Mouse (Mus musculus) liver, embryonic 14.5 days (tissue): Measurements from ENCODE around the gene Eng. TPM values are rescaled to one million over a fixed set of nuclear protein-coding genes. Genes with fewer than 3 reads are reported as not detected.
A peak's percentile ranks its signal among the peaks of the same experiment; 100 is the strongest.

Source experiments
- ATAC-seq: fragments of 200-750 bp; cut with Nextera tagmentation; 2 replicates; pipeline ENCODE4 v1.8.0; 2017; ENCODE audit warnings: moderate number of reproducible peaks, mild to moderate bottlenecking, moderate library complexity; ENCODE audit not compliant: insufficient read depth
- DNase-seq, 3 experiments: peaks; one replicate each; pipeline ENCODE4 v3.0.0-alpha.2; 2012 to 2013; ENCODE audit warnings: low read depth in 3 of 3, low spot score in 3 of 3
- H3K27ac ChIP-seq: fragments of 300-500 bp; sonication (generic); 2 replicates; pipeline ENCODE4 v1.5.1; 2014; ENCODE audit warnings: moderate library complexity, mild to moderate bottlenecking, control low read depth, inconsistent platforms
- H3K27me3 ChIP-seq: fragments of 300-500 bp; sonication (generic); 2 replicates; pipeline ENCODE4 v1.6.1; 2014; ENCODE audit warnings: mild to moderate bottlenecking, low read length, moderate library complexity; ENCODE audit not compliant: control insufficient read depth, insufficient read depth
- H3K36me3 ChIP-seq: fragments of 300-500 bp; sonication (generic); replicated peaks from 2 replicates; pipeline ENCODE4 v1.6.1; 2014; ENCODE audit warnings: low read depth; ENCODE audit not compliant: control insufficient read depth, insufficient read depth
- H3K4me1 ChIP-seq, 2 experiments: fragments of 200-500 bp in 1 of 2; fragments of 300-500 bp in 1 of 2; sonication (generic) in 1 of 2; replicated peaks; 2 replicates each; pipeline ENCODE4 v1.6.1; 2012 to 2014; ENCODE audit warnings: antibody characterized with exemption in 1 of 2, inconsistent platforms in 1 of 2, low read length in 1 of 2; ENCODE audit not compliant: control insufficient read depth in 2 of 2, insufficient read depth in 2 of 2
- H3K4me2 ChIP-seq: fragments of 300-500 bp; sonication (generic); 2 replicates; pipeline ENCODE4 v1.6.1; 2014; ENCODE audit warnings: low read depth, mild to moderate bottlenecking, control low read depth, moderate library complexity
- H3K4me3 ChIP-seq, 2 experiments: fragments of 200-500 bp in 1 of 2; fragments of 300-500 bp in 1 of 2; sonication (generic) in 1 of 2; 2 replicates each; pipeline ENCODE4 v1.5.1; 2012 to 2014; ENCODE audit warnings: low read depth in 2 of 2, low read length in 2 of 2, mild to moderate bottlenecking in 2 of 2, control low read depth in 1 of 2, inconsistent platforms in 1 of 2, moderate library complexity in 1 of 2; ENCODE audit not compliant: insufficient read depth in 1 of 2
- H3K9ac ChIP-seq: fragments of 300-500 bp; sonication (generic); replicated peaks from 2 replicates; pipeline ENCODE4 v1.6.1; 2014; ENCODE audit warnings: mild to moderate bottlenecking, control low read depth, moderate library complexity
- H3K9me3 ChIP-seq: fragments of 300-500 bp; sonication (generic); 2 replicates; pipeline ENCODE4 v1.6.1; 2016; ENCODE audit warnings: low read length, mixed read lengths; ENCODE audit not compliant: control insufficient read depth
- CTCF ChIP-seq: IDR thresholded peaks from 2 replicates; pipeline ENCODE4 v1.5.1; 2016; ENCODE audit warnings: antibody characterized with exemption, low read depth, control low read depth
- EP300 ChIP-seq: IDR thresholded peaks from 2 replicates; pipeline ENCODE4 v1.6.1; 2016; ENCODE audit warnings: antibody characterized with exemption, low read depth
- WGBS: fragments of 180-500 bp; shearing (Covaris S2); extraction: QIAGEN DNeasy Blood & Tissue Kit; methylation state at CpG from one replicate; pipeline ENCODE4 v1.1.7; 2014; ENCODE audit not compliant: insufficient replicate concordance; 5-methylcytosine and 5-hydroxymethylcytosine counted together
- polyA plus RNA-seq, 2 experiments: library from polyadenylated mRNA; depleted of rRNA in 1 of 2; stranded (reverse) in 1 of 2; unstranded in 1 of 2; fragments of >200 nt; fragmentation: Nextera tagmentation in 1 of 2; extraction: Ambion mirVana in 1 of 2; gene quantifications; 2 replicates each; pipeline versions ENCODE4 v1.2.1 to v1.2.3; 2012 to 2014

The Eng gene
- polyA plus RNA-seq, 2 experiments: 13.9 to 15.4 TPM

DNA sequence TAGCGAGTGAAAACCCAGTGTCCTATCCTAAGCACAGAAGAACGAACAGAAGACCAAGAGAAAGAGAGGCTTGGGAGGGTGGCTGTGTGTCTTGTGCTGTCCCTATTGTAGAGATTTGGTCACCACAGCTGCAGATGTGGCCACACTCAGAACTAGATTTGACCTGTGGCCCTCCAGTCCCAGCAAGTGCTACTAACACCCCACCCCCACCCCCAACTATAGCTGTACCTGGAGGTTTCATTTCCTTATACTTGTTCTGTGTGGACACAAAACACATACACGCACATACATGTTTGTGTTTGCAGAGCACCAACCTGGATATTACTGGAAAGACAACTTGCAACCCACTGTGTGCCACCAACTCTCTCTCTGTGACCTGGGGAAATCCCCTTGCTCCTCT is 73.7 kb downstream of the Eng start:
- Histone ChIP-seq H3K4me3 (no peak overlapping the region), H3K27me3 (no peaks in the 10 kb centered on the region), H3K4me1 (peaks cover 0 to 9% of the 10 kb centered on the region in 2 experiments; a peak in 3 of 4 replicates), H3K9ac (no peak overlapping the region), H3K4me2 (no peak overlapping the region), H3K9me3 (no peaks in the 10 kb centered on the region), H3K36me3 (no peaks in the 10 kb centered on the region), H3K27ac (no peak overlapping the region)
- WGBS: 60% methylated on average over 3 of the region's 3 CpGs
- no peak for ATAC-seq
- TF ChIP-seq EP300 (no peak), CTCF (no peak)
- DNase-seq: no peak

DNA sequence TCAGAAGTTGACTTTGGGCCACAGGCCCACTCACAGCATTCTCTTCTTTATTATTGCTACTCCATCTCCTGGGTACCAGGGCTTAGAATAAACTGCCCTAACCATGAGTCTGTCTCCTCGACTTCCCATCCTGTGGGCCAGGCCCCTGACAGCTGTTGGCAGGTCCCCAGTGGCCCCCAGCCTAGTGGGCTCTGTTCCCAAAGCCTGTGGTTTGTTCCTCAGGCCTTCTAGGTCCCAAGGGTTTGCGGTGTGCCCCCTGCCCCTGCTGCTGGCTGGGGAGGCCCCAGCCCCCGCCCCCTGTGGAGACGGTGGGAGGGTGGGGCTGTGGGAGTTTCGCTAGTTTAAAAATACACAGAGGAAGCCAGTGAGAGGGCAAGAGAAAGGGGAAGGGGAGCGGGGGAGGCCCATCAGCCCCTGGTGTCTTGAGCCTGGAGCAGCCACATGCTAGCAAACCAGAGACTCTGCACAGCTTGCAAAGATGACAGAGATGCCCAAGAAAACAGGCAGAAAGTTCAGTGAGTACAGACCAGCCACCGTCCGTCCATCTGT is 74.4 kb downstream of the Eng start, which contains the start of gene Sh2d3c:
Gene Sh2d3c, plus strand, starts transcription at position 375 of the 549 bp plus-strand sequence.
- ATAC-seq (no peak), DNase-seq (no peak)

DNA sequence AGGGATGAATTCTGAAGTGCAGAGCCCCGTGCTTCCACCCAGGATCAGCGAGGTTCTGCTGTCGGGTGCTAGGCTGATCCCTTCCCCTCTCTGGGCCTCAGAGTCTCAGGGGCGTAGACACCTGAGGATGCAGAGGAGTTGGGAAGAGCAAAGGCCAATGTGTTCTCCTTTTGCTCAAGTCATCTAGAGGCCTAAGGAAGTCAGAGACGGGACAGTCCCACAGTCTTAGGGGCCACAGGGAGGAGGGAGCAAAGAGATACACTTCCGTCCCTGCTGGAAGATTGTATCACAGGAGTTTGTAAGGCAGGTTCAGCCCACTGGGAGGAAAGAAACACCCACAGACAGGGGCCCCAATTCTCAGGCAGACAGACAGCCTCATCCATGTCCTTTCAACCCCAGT is 75.7 kb downstream of the Eng start:
- Histone ChIP-seq H3K27ac (no peak overlapping the region), H3K4me1 (peaks cover 0 to 8% of the 10 kb centered on the region in 2 experiments; a peak in 3 of 4 replicates), H3K9me3 (no peaks in the 10 kb centered on the region), H3K9ac (no peak overlapping the region), H3K4me3 (peak overlapping the region; percentile 1 to 36), H3K36me3 (no peaks in the 10 kb centered on the region), H3K4me2 (peak overlapping the region; percentile 31), H3K27me3 (no peaks in the 10 kb centered on the region)
- no peak for TF ChIP-seq EP300
- TF ChIP-seq CTCF: no peak
- no peak for DNase-seq
- 14% methylated on average over 6 of the region's 6 CpGs for WGBS
- ATAC-seq: no peak

More for the DNA sequence above, 74.4 kb downstream of the Eng start, which contains the start of gene Sh2d3c:
- Histone ChIP-seq H3K27me3 (no peaks in the 10 kb centered on the region), H3K4me1 (peaks cover 0 to 6% of the 10 kb centered on the region in 2 experiments; a peak in 3 of 4 replicates), H3K4me2 (peak within 1 kb of the TSS; percentile 31), H3K4me3 (peak within 1 kb of the TSS; percentile 1 to 36), H3K9me3 (no peaks in the 10 kb centered on the region), H3K27ac (no peak within 1 kb of the TSS), H3K36me3 (no peaks in the 10 kb centered on the region), H3K9ac (no peak within 1 kb of the TSS)
- no peak for TF ChIP-seq EP300
- TF ChIP-seq CTCF: no peak
- WGBS: 20% methylated on average over 8 of the region's 8 CpGs

DNA sequence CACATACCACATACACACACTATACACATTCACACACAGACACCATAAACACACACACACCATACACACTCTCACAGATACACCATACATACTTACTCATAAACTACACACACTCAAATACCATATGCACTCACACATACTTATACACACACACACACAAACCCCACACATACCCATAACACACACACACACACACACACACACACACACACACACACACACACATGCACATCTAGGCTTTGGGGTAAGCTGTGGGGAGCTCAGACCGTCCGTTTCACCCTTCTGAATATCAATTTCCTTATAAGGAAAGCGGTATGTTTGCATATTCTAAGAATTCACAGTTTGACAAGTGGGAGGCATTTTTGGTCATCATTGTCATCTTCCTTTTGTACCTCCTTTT is 76.2 kb downstream of the Eng start:
- Histone ChIP-seq H3K36me3 (no peaks in the 10 kb centered on the region), H3K4me2 (no peak overlapping the region), H3K4me1 (peaks cover 0 to 8% of the 10 kb centered on the region in 2 experiments; a peak in 3 of 4 replicates), H3K27ac (no peak overlapping the region), H3K27me3 (no peaks in the 10 kb centered on the region), H3K4me3 (no peak overlapping the region), H3K9me3 (no peaks in the 10 kb centered on the region), H3K9ac (no peak overlapping the region)
- DNase-seq (no peak), ATAC-seq (no peak)
- 44% methylated on average over 3 of the region's 3 CpGs for WGBS
- TF ChIP-seq CTCF (no peak), EP300 (no peak)

DNA sequence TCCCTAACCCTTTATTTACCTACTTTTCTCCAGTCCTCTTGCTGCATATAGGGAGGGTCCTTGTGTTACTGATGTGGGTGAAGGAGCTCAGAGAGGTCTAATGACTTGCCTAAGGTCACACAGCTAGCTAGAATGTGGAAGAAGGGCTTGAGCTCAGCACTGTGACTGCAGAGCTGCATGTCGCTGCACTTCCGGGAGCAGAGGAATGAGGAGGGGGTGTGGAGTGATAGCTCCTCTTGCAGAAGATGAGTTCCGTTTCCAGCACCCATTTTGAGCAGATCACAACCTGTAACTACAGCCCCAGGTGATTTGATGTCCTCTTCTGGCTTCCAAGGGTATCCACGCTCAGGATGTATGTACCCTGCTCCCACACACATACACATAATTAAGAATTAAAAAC is 77.8 kb downstream of the Eng start:
- TF ChIP-seq CTCF: no peak
- TF ChIP-seq EP300: no peak

More for the DNA sequence above, 77.8 kb downstream of the Eng start:
- DNase-seq (no peak), ATAC-seq (no peak)
- Histone ChIP-seq H3K27ac (no peak overlapping the region), H3K9ac (no peak overlapping the region), H3K4me2 (no peak overlapping the region), H3K4me1 (peaks cover 0 to 8% of the 10 kb centered on the region in 2 experiments; a peak in 3 of 4 replicates), H3K36me3 (no peaks in the 10 kb centered on the region), H3K9me3 (no peaks in the 10 kb centered on the region), H3K4me3 (no peak overlapping the region), H3K27me3 (no peaks in the 10 kb centered on the region)
- WGBS: 65% methylated on average over 4 of the region's 4 CpGs
